ENCODE assay signal across 22 mouse cellular contexts in the genomic region with DNA sequence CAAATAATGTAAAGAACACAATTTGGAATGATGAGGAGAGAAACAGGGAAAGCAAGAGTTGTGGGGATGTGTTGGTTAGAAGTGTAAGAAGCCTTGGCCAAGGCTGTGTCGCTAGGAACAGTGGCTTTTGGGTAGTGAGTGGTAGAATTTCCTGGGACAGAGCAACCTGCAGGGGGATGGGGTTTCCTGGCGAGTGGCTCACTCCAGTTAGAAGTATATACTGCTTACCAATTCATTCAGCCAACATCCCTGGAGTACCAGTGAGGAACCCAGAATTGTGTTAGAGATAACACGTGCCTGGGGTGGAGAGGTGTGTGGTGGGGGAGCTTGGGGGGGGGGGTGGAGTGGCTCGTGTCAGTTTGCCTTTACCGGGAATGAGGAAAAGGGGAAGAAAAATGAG. TPM values are rescaled to one million over a fixed set of nuclear protein-coding genes. Genes with fewer than 3 reads are reported as not detected.
A peak's percentile ranks its signal among the peaks of the same experiment; 100 is the strongest.
DNase-seq lines count a peak whose midpoint lies in the region; ATAC-seq and TF ChIP-seq lines count a peak whose summit lies in the region.
"Had no signal": no experiment of that assay in that cellular context is flagged by ENCODE, and none has a peak within 500 bp of the region (broad histone marks: within the 10 kb centered on the region; RNA-seq: fewer than 3 reads in every experiment).

No protein-coding gene starts in this region.

- no peaks in the 10 kb centered on the region for H3K36me3 ChIP-seq in kidney, postnatal 0 days (ENCODE audit: insufficient read depth, low read length)
- H3K36me3 ChIP-seq: G1E had no signal

- peak; percentile 56 for DNase-seq in heart, adult 11 months
- DNase-seq in heart, adult 8-10 months (ENCODE audit: low spot score): no peak
- peak; percentile 29 for DNase-seq in kidney, postnatal 0 days (ENCODE audit: low spot score)
- DNase-seq in kidney, postnatal 36 days: no peak
- DNase-seq in left cerebral cortex, adult 2 months (ENCODE audit: extremely low spot score in 1 of 2, low spot score in 2 of 2): no peak
- DNase-seq in left cerebral cortex, postnatal 4 days: no peak
- DNase-seq: adrenal gland, adult 2 months; adrenal gland, adult 8-10 months; adrenal gland, postnatal 10 days; adrenal gland, postnatal 14 days; adrenal gland, postnatal 25 days; adrenal gland, postnatal 36 days; B cell, adult 2 months; cerebellum, adult 11 months; cerebellum, adult 11-12 months; cerebellum, adult 18-20 months had no signal

- H3K9ac ChIP-seq in kidney, postnatal 0 days (ENCODE audit: low read depth, low read length): no peak overlapping the region

- H3K4me3 ChIP-seq in kidney, postnatal 0 days (replicated peaks; ENCODE audit: low read depth, low read length): no peak overlapping the region
- no peak overlapping the region for H3K4me3 ChIP-seq in left cerebral cortex, adult 2 months

- TF ChIP-seq CTCF in kidney, postnatal 0 days (IDR thresholded peaks at IDR 0.05; ENCODE audit: low read depth): no peak
- no peak for TF ChIP-seq CTCF in left cerebral cortex, adult 2 months (IDR thresholded peaks at IDR 0.05)

- H3K4me1 ChIP-seq in kidney, postnatal 0 days (replicated peaks; ENCODE audit: insufficient read depth, low read length): no peaks in the 10 kb centered on the region

- no peak overlapping the region for H3K4me2 ChIP-seq in kidney, postnatal 0 days (ENCODE audit: low read length)

- WGBS in kidney, postnatal 0 days: 41% methylated on average over 5 of the region's 5 CpGs

- H3K27ac ChIP-seq in kidney, postnatal 0 days: no peak overlapping the region
- peak overlapping the region; percentile 78 for H3K27ac ChIP-seq in left cerebral cortex, adult 2 months

- intact Hi-C loops in left cerebral cortex, adult 2 months (cut with DNase I): loop anchor here (1.0 to 2.0 kb wide), 3 partner anchors 63 to 231 kb away; partner anchors contain the start of gene Hivep1
- intact Hi-C loops in left cerebral cortex, postnatal 4 days (cut with DNase I): no loop called here

- ATAC-seq in kidney, postnatal 0 days (replicated peaks; ENCODE audit: low FRiP score, low read depth): no peak
- ATAC-seq: activated CD4-positive, CD25-positive, alpha-beta regulatory T cell, adult 4 months; Patski had no signal

- H3K27me3 ChIP-seq in kidney, postnatal 0 days (ENCODE audit: insufficient read depth, low read length): no peaks in the 10 kb centered on the region
- H3K27me3 ChIP-seq: CH12.LX, Patski had no signal

- H3K9me3 ChIP-seq in kidney, postnatal 0 days (replicated peaks; ENCODE audit: low read length): no peaks in the 10 kb centered on the region
- H3K9me3 ChIP-seq: G1E had no signal

RNA-seq across cellular contexts. Expression of gene Adtrp, which starts 25.4 kb away (rescaled TPM):
- total RNA-seq in heart, adult 8-10 months (2022): 1 to 10 TPM in 3 of 4 experiments, under 1 TPM in 1; 0.90 to 1.5 (median 1.1) TPM
- 3.2 and 4.3 TPM in 2 replicates for polyA plus RNA-seq in kidney, postnatal 0 days (2015; fragmentation: Nextera tagmentation; extraction: Ambion mirVana)
- not detected for total RNA-seq in left cerebral cortex, adult 2 months (2021)
- not detected for total RNA-seq in left cerebral cortex, postnatal 4 days (2021)
- total RNA-seq: G1E, MEL had no signal
- polyA plus RNA-seq: C2C12, G1E, Patski had no signal

Comparison
In these comparisons a context has a peak if more than half of its experiments do, and no peak if none do; other contexts are left out.
1. DNase-seq: peak in heart, adult 11 months (single experiment) and kidney, postnatal 0 days (single experiment); none in heart, adult 8-10 months (single experiment), kidney, postnatal 36 days (0 of 2), left cerebral cortex, adult 2 months (0 of 2) and left cerebral cortex, postnatal 4 days (single experiment).